Mouse (Mus musculus): ENCODE data around the gene Smg1.

- no peak for TF ChIP-seq GATA1 (IDR thresholded peaks at IDR 0.05; ENCODE audit: borderline replicate concordance, low read length)
- no peak for TF ChIP-seq CTCF (IDR thresholded peaks at IDR 0.05; ENCODE audit: low read depth, low read length)
- TF ChIP-seq TAL1 (conservative IDR thresholded peaks at IDR 0.05; ENCODE audit: low read depth, low read length), result no peak
- TF ChIP-seq POLR2AphosphoS5 (IDR thresholded peaks at IDR 0.05; ENCODE audit: insufficient replicate concordance, low read depth, low read length), result no peak
- TF ChIP-seq GATA2 (IDR thresholded peaks at IDR 0.05; ENCODE audit: borderline replicate concordance, low read depth, low read length), result no peak
Observed at GRCm38 (mm10) chr7:118242309-118242708, 1.2 kb downstream of the Smg1 start.

Measured in G1E (cell line).